Mouse (Mus musculus) heart, postnatal 0 days (tissue): ENCODE measurements around the gene Rundc1. TPM values are rescaled to one million over a fixed set of nuclear protein-coding genes. Genes with fewer than 3 reads are reported as not detected.
"Not testable (repeated sequence)": the region's sequence is repeated elsewhere in the genome, so short reads cannot be mapped to it uniquely, and the experiment has no call there.

Source experiments
- ATAC-seq: fragments of 200-750 bp; cut with Nextera tagmentation; 2 replicates; pipeline ENCODE4 v1.8.0; 2017; ENCODE audit warnings: low read depth, moderate number of reproducible peaks, moderate library complexity; ENCODE audit not compliant: insufficient read depth
- DNase-seq: peaks from one replicate; pipeline ENCODE4 v3.0.0-alpha.2; 2016; ENCODE audit warnings: low spot score
- H3K27ac ChIP-seq: fragments of 300-500 bp; sonication (generic); 2 replicates; pipeline ENCODE4 v1.5.1; 2014; ENCODE audit warnings: low read depth, mild to moderate bottlenecking
- H3K27me3 ChIP-seq: fragments of 300-500 bp; sonication (generic); 2 replicates; pipeline ENCODE4 v1.6.1; 2014; ENCODE audit warnings: low read length, mixed read lengths; ENCODE audit not compliant: control insufficient read depth, insufficient read depth
- H3K36me3 ChIP-seq: fragments of 300-500 bp; sonication (generic); replicated peaks from 2 replicates; pipeline ENCODE4 v1.6.1; 2014; ENCODE audit warnings: low read length, mixed read lengths; ENCODE audit not compliant: control insufficient read depth, insufficient read depth
- H3K4me1 ChIP-seq: fragments of 300-500 bp; sonication (generic); 2 replicates; pipeline ENCODE4 v1.6.1; 2014; ENCODE audit warnings: antibody characterized with exemption; ENCODE audit not compliant: control insufficient read depth, insufficient read depth
- H3K4me2 ChIP-seq: fragments of 300-500 bp; sonication (generic); 2 replicates; pipeline ENCODE4 v1.6.1; 2014; ENCODE audit warnings: low read depth, mild to moderate bottlenecking, low read length, moderate library complexity
- H3K4me3 ChIP-seq: fragments of 300-500 bp; sonication (generic); 2 replicates; pipeline ENCODE4 v1.5.1; 2014; ENCODE audit warnings: low read depth, low read length
- H3K9ac ChIP-seq: fragments of 300-500 bp; sonication (generic); replicated peaks from 2 replicates; pipeline ENCODE4 v1.6.1; 2014; ENCODE audit warnings: low read depth, low read length, mixed read lengths
- H3K9me3 ChIP-seq: fragments of 300-500 bp; sonication (generic); replicated peaks from 2 replicates; pipeline ENCODE4 v1.6.1; 2016; ENCODE audit warnings: low read length; ENCODE audit not compliant: control insufficient read depth
- CTCF ChIP-seq: IDR thresholded peaks from 2 replicates; pipeline ENCODE4 v1.5.1; 2016; ENCODE audit warnings: antibody characterized with exemption, control low read depth, low read depth
- EP300 ChIP-seq: IDR thresholded peaks from 2 replicates; pipeline ENCODE4 v1.6.1; 2016; ENCODE audit warnings: antibody characterized with exemption, low read depth
- WGBS: fragments of 180-500 bp; shearing (Covaris S2); extraction: QIAGEN DNeasy Blood & Tissue Kit; methylation state at CpG from one replicate; pipeline ENCODE4 v1.1.7; 2014; 5-methylcytosine and 5-hydroxymethylcytosine counted together
- polyA plus RNA-seq: library from polyadenylated mRNA; unstranded; fragments of >200 nt; fragmentation: Nextera tagmentation; extraction: Ambion mirVana; gene quantifications from 2 replicates; pipeline ENCODE4 v1.2.1, GENCODE M21; 2015
- total RNA-seq: library from RNA; depleted of rRNA; stranded (reverse); fragments of >200 nt; gene quantifications from 2 replicates; pipeline ENCODE4 v1.2.3, GENCODE M21; 2014; ENCODE audit warnings: low replicate concordance; rRNA removed

Gene Rundc1
- total RNA-seq, result 5.8 and 7.5 TPM in 2 replicates
- polyA plus RNA-seq, result 10.3 and 11.7 TPM in 2 replicates

- Histone ChIP-seq H3K9ac (peak within 1 kb of the TSS; percentile 88), H3K9me3 (no peaks in the 10 kb centered on the region), H3K4me3 (peak within 1 kb of the TSS; percentile 97), H3K27ac (peak within 1 kb of the TSS; percentile 96), H3K4me1 (peaks cover 9% of the 10 kb centered on the region), H3K27me3 (no peaks in the 10 kb centered on the region), H3K36me3 (peaks cover 13% of the 10 kb centered on the region), H3K4me2 (peak within 1 kb of the TSS; percentile 99)
- ATAC-seq, result peak; percentile 91
- peak; percentile 97 for DNase-seq
- TF ChIP-seq CTCF (peak; percentile 30; the same call in 1 of the 2 replicates), EP300 (no peak)
- under 1% methylated on average over 69 of the region's 81 CpGs for WGBS
Measured at GRCm38 (mm10) chr11:101424925-101425813, at the start of gene Rundc1, which contains the start of gene Ptges3l. Gene Rundc1 (plus strand): TSS chr11:101425085. Gene Ptges3l (minus strand): TSS chr11:101425333.

GRCm38 (mm10) chr11:101378196-101378595, 46.7 kb upstream of the Rundc1 start:
- not testable (repeated sequence) for H3K9me3 ChIP-seq, H3K9ac ChIP-seq, H3K4me3 ChIP-seq, H3K4me2 ChIP-seq, H3K36me3 ChIP-seq, H3K27me3 ChIP-seq, DNase-seq, H3K27ac ChIP-seq, H3K4me1 ChIP-seq, ATAC-seq
- 87% methylated on average over 8 of the region's 8 CpGs for WGBS

GRCm38 (mm10) chr11:101378926-101379325, 46.0 kb upstream of the Rundc1 start:
- no peak for DNase-seq
- Histone ChIP-seq H3K4me2 (no peak overlapping the region), H3K9ac (no peak overlapping the region), H3K4me1 (no peaks in the 10 kb centered on the region), H3K36me3 (no peaks in the 10 kb centered on the region), H3K9me3 (no peaks in the 10 kb centered on the region), H3K4me3 (no peak overlapping the region), H3K27me3 (no peaks in the 10 kb centered on the region), H3K27ac (no peak overlapping the region)
- no peak for ATAC-seq
- 73% methylated on average over 6 of the region's 6 CpGs for WGBS
- TF ChIP-seq CTCF (no peak), EP300 (no peak)

GRCm38 (mm10) chr11:101381817-101382216, 43.1 kb upstream of the Rundc1 start:
- DNase-seq (no peak), ATAC-seq (no peak)
- Histone ChIP-seq H3K27ac (no peak overlapping the region), H3K4me2 (no peak overlapping the region), H3K9ac (no peak overlapping the region), H3K4me3 (no peak overlapping the region), H3K36me3 (no peaks in the 10 kb centered on the region), H3K9me3 (no peaks in the 10 kb centered on the region), H3K27me3 (no peaks in the 10 kb centered on the region), H3K4me1 (no peaks in the 10 kb centered on the region)
- WGBS, result 31% methylated on average over 4 of the region's 4 CpGs
- TF ChIP-seq EP300 (no peak), CTCF (no peak)

GRCm38 (mm10) chr11:101395110-101395509, 29.8 kb upstream of the Rundc1 start:
- no peak overlapping the region for H3K4me3 ChIP-seq
- no peaks in the 10 kb centered on the region for H3K27me3 ChIP-seq
- no peaks in the 10 kb centered on the region for H3K9me3 ChIP-seq
- TF ChIP-seq CTCF (peak; percentile 97), EP300 (no peak)
- peak; percentile 77; the same call in 1 of the 2 replicates for ATAC-seq
- no peak overlapping the region for H3K27ac ChIP-seq
- H3K4me1 ChIP-seq, result no peaks in the 10 kb centered on the region
- no peak overlapping the region for H3K4me2 ChIP-seq
- WGBS, result 5% methylated on average over 8 of the region's 8 CpGs
- no peaks in the 10 kb centered on the region for H3K36me3 ChIP-seq
- peak; percentile 80 for DNase-seq
- H3K9ac ChIP-seq, result no peak overlapping the region
